Mouse (Mus musculus) limb, embryonic 14.5 days (tissue): ENCODE measurements around the gene Wars2. TPM values are rescaled to one million over a fixed set of nuclear protein-coding genes. Genes with fewer than 3 reads are reported as not detected.

Source experiments
- ATAC-seq: fragments of 200-750 bp; cut with Nextera tagmentation; 2 replicates; pipeline ENCODE4 v1.8.0; 2017; ENCODE audit warnings: low read depth, moderate number of reproducible peaks, moderate TSS enrichment; ENCODE audit not compliant: low FRiP score
- DNase-seq: peaks from one replicate; pipeline ENCODE4 v3.0.0-alpha.2; 2015; ENCODE audit warnings: low spot score
- H3K27ac ChIP-seq: fragments of 300-500 bp; sonication (generic); replicated peaks from 2 replicates; pipeline ENCODE4 v1.5.1; 2014; ENCODE audit warnings: low read depth, mild to moderate bottlenecking, low read length, moderate library complexity, mixed read lengths
- H3K27me3 ChIP-seq: fragments of 300-500 bp; sonication (generic); 2 replicates; pipeline ENCODE4 v1.6.1; 2014; ENCODE audit warnings: low read length, mixed read lengths; ENCODE audit not compliant: control insufficient read depth, insufficient read depth
- H3K36me3 ChIP-seq: fragments of 300-500 bp; sonication (generic); 2 replicates; pipeline ENCODE4 v1.6.1; 2014; ENCODE audit warnings: mild to moderate bottlenecking, low read length, moderate library complexity, mixed read lengths; ENCODE audit not compliant: control insufficient read depth, insufficient read depth
- H3K4me1 ChIP-seq: fragments of 300-500 bp; sonication (generic); 2 replicates; pipeline ENCODE4 v1.6.1; 2014; ENCODE audit warnings: antibody characterized with exemption, low read length, mixed read lengths; ENCODE audit not compliant: control insufficient read depth, insufficient read depth
- H3K4me2 ChIP-seq: fragments of 300-500 bp; sonication (generic); replicated peaks from 2 replicates; pipeline ENCODE4 v1.6.1; 2014; ENCODE audit warnings: low read depth, mild to moderate bottlenecking, low read length, moderate library complexity; ENCODE audit not compliant: severe bottlenecking
- H3K4me3 ChIP-seq: fragments of 300-500 bp; sonication (generic); replicated peaks from 2 replicates; pipeline ENCODE4 v1.5.1; 2014; ENCODE audit warnings: low read length
- H3K9ac ChIP-seq: fragments of 300-500 bp; sonication (generic); 2 replicates; pipeline ENCODE4 v1.6.1; 2014; ENCODE audit warnings: mild to moderate bottlenecking, low read depth, low read length, moderate library complexity; ENCODE audit not compliant: severe bottlenecking
- H3K9me3 ChIP-seq: fragments of 300-500 bp; sonication (generic); 2 replicates; pipeline ENCODE4 v1.6.1; 2016; ENCODE audit warnings: low read length; ENCODE audit not compliant: control insufficient read depth
- POLR2A ChIP-seq: fragments of 200-500 bp; IDR thresholded peaks from 2 replicates; pipeline ENCODE4 v1.8.0; 2012; ENCODE audit warnings: inconsistent platforms, mild to moderate bottlenecking, moderate library complexity, borderline replicate concordance; ENCODE audit not compliant: insufficient read depth, insufficient read length; ENCODE audit errors: extremely low read depth
- WGBS: fragments of 180-500 bp; shearing (Covaris S2); extraction: QIAGEN DNeasy Blood & Tissue Kit; methylation state at CpG from one replicate; pipeline ENCODE4 v1.1.7; 2014; 5-methylcytosine and 5-hydroxymethylcytosine counted together
- microRNA-seq: library from miRNA; unstranded; fragments of <30 nt; microRNA quantifications from one replicate; pipeline ENCODE4, GENCODE M21; 2016
- polyA plus RNA-seq, 2 experiments: library from polyadenylated mRNA; depleted of rRNA in 1 of 2; stranded (reverse) in 1 of 2; unstranded in 1 of 2; fragments of >200 nt; fragmentation: Nextera tagmentation in 1 of 2; extraction: Ambion mirVana in 1 of 2; gene quantifications; 2 replicates each; pipeline versions ENCODE4 v1.2.1 to v1.2.3; 2012 to 2014

Wars2 gene
- polyA plus RNA-seq, 2 experiments, result 8.7 to 10.9 TPM

GRCm38 (mm10) chr3:99281453-99281852, 140.6 kb downstream of the Wars2 start:
- DNase-seq (no peak), ATAC-seq (0 out of 2 replicates have a peak, but pooled peaks have one; percentile 21)
- Histone ChIP-seq H3K4me1 (peaks cover 23% of the 10 kb centered on the region), H3K9me3 (no peaks in the 10 kb centered on the region), H3K27me3 (no peaks in the 10 kb centered on the region), H3K36me3 (peaks cover 26% of the 10 kb centered on the region), H3K9ac (no peak overlapping the region), H3K4me2 (no peak overlapping the region), H3K27ac (no peak overlapping the region), H3K4me3 (no peak overlapping the region)
- no peak for TF ChIP-seq POLR2A
- WGBS, result 30% methylated on average over 4 of the region's 4 CpGs

GRCm38 (mm10) chr3:99288302-99288701, 147.4 kb downstream of the Wars2 start:
- 52% methylated on average over 2 of the region's 2 CpGs for WGBS
- ATAC-seq, result no peak
- H3K9ac ChIP-seq, result no peak overlapping the region
- no peak for DNase-seq
- H3K36me3 ChIP-seq, result peaks cover 3% of the 10 kb centered on the region; the same call in 1 of the 2 replicates
- H3K4me1 ChIP-seq, result peaks cover 13% of the 10 kb centered on the region
- H3K9me3 ChIP-seq, result no peaks in the 10 kb centered on the region
- H3K27ac ChIP-seq, result no peak overlapping the region
- no peaks in the 10 kb centered on the region for H3K27me3 ChIP-seq
- no peak overlapping the region for H3K4me2 ChIP-seq
- H3K4me3 ChIP-seq, result no peak overlapping the region
- TF ChIP-seq POLR2A, result no peak

Small RNAs within 50 kb of the gene (microRNA-seq; reads per million reads assigned to microRNA genes)
- gene Mir6481, result not detected

Other genes starting within 250 kb of the Wars2 start
- gene Hao2, start 247.8 kb upstream of the Wars2 start, polyA plus RNA-seq (2012; rRNA removed), result 0.03 and 0.04 TPM in 2 replicates
- 0.11 TPM in 1 of 2 replicates, not detected in the other for gene Hao2, start 247.8 kb upstream of the Wars2 start, polyA plus RNA-seq (2014; fragmentation: Nextera tagmentation; extraction: Ambion mirVana)
- 66.6 and 76.3 TPM in 2 replicates for gene Tbx15, start 99.3 kb downstream of the Wars2 start, polyA plus RNA-seq (2012; rRNA removed)
- gene Tbx15, start 99.3 kb downstream of the Wars2 start, polyA plus RNA-seq (2014; fragmentation: Nextera tagmentation; extraction: Ambion mirVana), result 25.5 and 26.6 TPM in 2 replicates